24 mouse cellular contexts compared by ENCODE assay signal in the genomic region with DNA sequence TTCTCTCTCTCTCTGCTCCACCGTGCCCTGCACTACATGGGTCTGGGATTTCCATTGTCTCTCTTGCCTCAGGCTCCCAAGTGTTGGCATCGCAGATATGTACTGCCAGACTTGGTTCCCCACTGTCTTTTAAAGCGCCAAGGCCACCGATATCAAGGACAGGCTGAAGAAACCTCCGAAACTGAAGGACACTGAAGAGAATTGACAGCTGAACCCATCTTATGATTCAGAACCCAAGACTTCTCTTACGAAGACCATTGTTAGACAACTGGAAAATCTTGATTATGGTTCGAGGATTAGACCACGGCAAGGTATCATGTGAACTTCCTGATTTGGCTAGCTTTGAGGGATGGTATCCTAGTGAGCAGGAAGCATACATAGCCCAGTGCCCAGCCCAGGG.
"Had no signal": no experiment of that assay in that cellular context is flagged by ENCODE, and none has a peak within 500 bp of the region (broad histone marks: within the 10 kb centered on the region; RNA-seq: fewer than 3 reads in every experiment).

No protein-coding gene starts in this region.

- H3K4me2 ChIP-seq: heart, embryonic 12.5 days; hindbrain, embryonic 13.5 days; hindbrain, embryonic 15.5 days; limb, embryonic 12.5 days; liver, embryonic 11.5 days; liver, embryonic 13.5 days; liver, embryonic 15.5 days had no signal

- H3K36me3 ChIP-seq: heart, embryonic 10.5 days; heart, embryonic 12.5 days; hindbrain, embryonic 13.5 days; hindbrain, embryonic 15.5 days; limb, embryonic 10.5 days; limb, embryonic 12.5 days; liver, embryonic 13.5 days; liver, embryonic 15.5 days had no signal

- H3K9me3 ChIP-seq: heart, embryonic 10.5 days; heart, embryonic 12.5 days; hindbrain, embryonic 13.5 days; hindbrain, embryonic 15.5 days; limb, embryonic 10.5 days; limb, embryonic 12.5 days; liver, embryonic 13.5 days; liver, embryonic 15.5 days had no signal

- ATAC-seq: hindbrain, postnatal 0 days; intestine, embryonic 16.5 days had no signal

- DNase-seq: gastrocnemius, postnatal 14 days; gastrocnemius, postnatal 36 days; heart, adult 18-20 months; heart, postnatal 14 days; heart, postnatal 36 days; kidney, adult 11 months; kidney, adult 8-10 months; kidney, postnatal 10 days; kidney, postnatal 25 days; kidney, postnatal 4 days; liver; liver, embryonic 13.5 days had no signal

- H3K27ac ChIP-seq: heart, embryonic 10.5 days; hindbrain, embryonic 13.5 days; hindbrain, embryonic 15.5 days; hindbrain, postnatal 0 days; layer of hippocampus, adult 2 months; left cerebral cortex, adult 2 months; liver, embryonic 13.5 days; liver, embryonic 15.5 days had no signal

- H3K27me3 ChIP-seq: hindbrain, embryonic 13.5 days; hindbrain, embryonic 15.5 days; limb, embryonic 12.5 days had no signal

- H3K9ac ChIP-seq: heart, embryonic 12.5 days; hindbrain, embryonic 13.5 days; hindbrain, embryonic 15.5 days; limb, embryonic 12.5 days; liver, embryonic 13.5 days; liver, embryonic 15.5 days had no signal

- H3K4me3 ChIP-seq: heart, embryonic 10.5 days; heart, embryonic 12.5 days; hindbrain, embryonic 13.5 days; hindbrain, embryonic 15.5 days; layer of hippocampus, adult 2 months; left cerebral cortex, adult 2 months; limb, embryonic 10.5 days; limb, embryonic 12.5 days; liver, embryonic 13.5 days; liver, embryonic 15.5 days had no signal
